Mouse (Mus musculus) kidney, postnatal 36 days (tissue): Measurements from ENCODE around the gene Adcy10.

ENCODE experiments used
- DNase-seq, 2 experiments: peaks; one replicate each; pipeline ENCODE4 v3.0.0; 2021 to 2022; ENCODE audit warnings: mixed read lengths in 2 of 2

The Adcy10 gene

DNA sequence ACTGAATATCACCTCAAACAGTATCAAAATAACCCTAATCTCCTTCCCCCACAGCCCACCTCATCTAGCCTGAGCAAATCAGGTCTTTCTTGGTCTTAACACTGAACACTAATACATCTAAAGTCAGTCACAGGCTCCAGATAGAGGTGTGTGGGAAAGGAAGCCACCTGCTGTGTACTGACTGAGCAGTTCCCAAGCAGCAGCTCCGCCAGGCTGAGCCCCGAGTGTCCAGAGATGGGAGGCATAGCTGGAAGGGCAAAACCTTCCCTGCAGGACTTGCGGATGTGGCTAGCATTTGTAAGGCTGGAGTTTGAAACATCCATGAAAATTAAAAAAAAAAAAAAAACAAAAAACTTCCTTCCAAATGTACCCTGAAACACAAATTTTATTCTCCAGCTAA is 120.1 kb downstream of the Adcy10 start:
- DNase-seq: no peak

DNA sequence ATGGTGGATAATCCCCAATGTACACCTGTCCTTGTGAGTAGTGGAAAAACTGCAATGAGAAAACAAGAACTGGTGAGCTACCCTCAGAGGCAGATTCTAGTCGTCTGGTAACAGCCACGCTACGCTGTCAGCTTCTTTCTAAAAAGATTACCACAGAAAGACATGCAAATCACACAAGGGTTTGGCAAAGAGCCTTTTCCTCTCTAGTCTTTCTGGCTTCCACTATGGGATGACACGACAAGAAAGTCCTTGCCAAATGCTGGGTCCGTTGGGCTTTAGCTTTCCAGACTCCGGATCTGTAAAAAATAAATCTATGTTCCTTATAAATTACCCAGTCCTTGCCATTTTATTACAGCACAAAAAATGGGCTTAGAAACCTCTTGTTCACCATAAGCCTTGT is 120.8 kb downstream of the Adcy10 start:
- no peak for DNase-seq

DNA sequence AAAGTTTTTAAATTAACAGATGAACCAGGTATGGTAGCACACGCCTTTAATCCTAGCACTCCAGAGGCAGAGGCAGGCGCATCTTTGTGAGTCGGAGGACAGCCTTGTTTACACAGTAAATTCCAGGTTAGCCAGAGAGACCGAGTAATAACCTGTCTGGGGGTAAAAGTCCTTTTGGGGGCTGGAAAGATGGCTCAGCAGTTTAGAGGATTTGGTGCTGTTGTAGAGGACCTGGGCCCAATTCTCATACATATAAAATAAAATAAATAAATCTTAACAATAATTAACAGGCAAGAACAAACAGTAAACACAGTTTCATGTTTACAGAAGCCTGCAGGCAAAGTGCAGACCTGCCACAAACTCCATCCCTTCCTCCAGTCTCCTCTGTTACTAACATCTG is 123.9 kb downstream of the Adcy10 start:
- no peak for DNase-seq

DNA sequence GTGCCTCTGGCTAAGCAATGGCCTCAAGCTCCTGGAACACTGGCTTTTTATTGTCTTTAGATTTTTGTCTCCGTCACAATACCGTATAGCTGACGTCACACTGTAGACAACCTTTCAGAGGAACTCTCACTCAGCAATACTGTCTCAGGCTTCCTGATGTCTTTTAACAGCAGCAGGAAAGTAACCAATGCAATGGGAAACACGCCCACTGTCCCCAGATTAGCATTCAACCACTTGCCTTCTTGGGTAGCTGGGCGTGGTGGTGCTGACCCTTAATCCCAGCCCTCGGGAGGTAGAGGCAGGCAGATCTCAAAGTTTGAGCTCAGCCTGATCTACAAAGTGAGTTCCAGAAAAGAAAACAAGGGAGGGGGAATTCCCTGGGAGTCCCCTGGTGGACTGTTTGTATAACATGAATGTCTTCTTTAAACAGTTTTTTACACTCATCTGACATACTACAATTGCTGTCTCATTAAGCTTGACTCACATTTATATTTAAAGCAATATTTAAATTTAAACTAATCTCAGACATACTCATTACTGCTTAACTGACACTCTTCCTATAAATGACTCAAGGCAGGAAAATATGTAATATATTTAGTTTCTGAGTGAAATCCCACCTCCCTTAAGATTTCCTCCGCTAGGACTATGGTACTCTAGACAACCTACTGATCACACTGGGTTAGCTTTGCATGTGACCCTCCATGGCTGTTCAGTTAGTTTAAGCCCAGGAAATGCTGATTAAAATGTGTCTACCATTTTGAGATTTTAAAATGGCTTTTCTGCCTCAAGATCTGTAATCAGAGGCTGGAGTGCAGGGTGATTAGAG is 124.7 kb downstream of the Adcy10 start:
- no peak for DNase-seq

DNA sequence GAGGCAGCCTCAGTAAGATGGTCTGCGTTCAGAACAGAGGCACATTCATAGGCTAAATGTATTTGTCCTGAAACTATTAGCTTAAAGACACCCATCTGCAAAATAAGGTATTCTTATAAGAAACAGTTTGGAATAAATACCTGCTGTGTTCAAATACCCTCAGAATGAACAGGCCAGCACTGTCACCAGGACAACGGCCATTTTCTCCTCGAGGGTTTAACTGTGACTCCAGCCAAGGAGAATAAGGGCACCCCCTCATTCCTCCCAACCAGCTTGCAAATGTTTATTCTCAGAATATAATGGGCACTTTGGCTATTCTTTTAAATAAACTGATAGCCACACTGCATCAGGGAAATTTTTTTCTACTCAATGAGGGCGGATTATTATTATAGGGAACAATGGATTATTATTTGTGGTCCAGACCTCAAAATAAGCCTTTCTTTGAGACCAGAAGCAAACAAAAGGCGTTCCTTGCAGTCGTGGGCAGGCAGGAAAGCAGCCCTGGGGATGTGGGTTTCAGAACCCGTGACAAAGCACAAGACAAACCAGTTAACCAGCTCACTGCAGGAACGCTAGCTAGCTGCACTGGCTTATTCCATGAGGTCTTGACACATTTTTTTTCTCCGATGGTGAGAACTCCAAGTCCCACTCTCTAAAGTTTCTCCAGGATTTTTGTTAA is 125.5 kb downstream of the Adcy10 start:
- DNase-seq: no peak

DNA sequence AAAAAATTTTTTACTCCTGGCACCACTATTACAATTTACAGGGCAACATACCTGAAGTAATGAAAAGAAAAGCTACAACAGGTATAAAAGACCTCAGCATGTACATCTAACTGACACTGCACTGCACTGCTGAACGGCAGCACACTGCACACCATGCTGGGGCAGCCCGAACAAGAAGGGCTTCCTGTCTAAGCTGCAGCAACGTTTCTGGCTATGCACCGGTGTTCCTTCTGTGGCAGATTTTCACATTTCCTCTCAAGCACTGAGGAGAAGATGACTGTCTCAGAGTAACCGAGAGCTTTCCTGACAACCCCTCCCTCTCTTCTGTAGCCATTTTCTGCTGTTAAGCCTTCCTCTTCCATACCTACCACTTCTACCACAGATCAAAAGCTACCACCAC is 127.7 kb downstream of the Adcy10 start:
- DNase-seq: no peak

DNA sequence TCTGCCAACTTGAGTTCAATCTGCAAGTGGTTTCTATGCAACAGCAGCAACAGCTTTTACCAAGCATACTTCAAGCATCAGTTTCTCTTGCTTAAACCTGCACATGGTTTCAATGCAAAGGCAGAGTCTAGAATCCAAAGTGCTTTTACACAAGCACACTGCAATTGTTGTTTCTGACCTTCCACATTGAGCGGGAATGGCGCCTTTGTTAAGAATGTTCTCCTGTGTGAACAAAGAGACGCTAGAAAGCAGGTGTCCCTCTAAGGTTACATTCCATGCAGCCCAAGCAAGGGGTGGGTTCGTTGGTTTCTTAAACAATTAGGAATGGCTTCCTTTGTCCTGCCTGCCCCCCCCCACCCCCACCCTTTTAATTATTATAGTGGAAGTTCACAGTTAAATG is 128.9 kb downstream of the Adcy10 start:
- no peak for DNase-seq

DNA sequence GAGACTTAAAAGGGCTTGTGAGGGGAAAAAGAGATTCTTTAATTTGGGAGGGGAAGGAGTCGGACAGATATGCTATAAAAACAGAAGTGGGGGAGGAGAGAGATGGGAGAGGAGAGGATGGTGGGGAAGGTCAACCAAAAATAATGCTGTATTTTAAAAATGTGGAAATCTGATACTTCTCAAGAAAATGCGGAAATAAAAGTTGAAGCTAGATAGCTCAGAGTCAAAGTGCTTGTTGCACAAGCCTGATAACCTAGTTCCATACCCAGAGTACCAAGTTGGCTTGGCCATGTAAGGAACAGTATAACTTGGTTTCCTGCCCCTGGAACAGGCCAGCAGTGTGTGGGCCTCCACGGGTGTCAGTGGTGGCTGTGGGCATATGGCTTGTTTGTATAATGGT is 129.8 kb downstream of the Adcy10 start:
- DNase-seq: no peak

DNA sequence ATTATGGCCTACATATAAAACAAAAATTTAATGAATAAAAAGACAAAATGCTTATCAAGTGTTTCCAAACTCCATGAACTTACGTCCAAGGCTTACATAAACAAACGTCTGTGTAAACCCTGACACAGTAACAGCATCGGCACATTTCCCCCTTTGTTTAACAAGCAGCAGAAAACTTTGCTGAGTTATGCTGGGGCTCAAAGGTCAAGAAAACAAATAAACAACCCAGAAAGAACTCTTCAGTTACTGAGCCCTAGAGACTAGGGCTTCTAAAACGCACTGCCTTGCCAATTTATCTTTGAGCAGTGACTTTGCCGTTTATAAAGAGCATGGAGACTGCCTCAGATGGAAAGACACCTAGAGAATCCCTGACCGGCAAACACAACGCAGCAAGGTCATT is 131.7 kb downstream of the Adcy10 start:
- DNase-seq: peak in 1 of 2 experiments; percentile 58

DNA sequence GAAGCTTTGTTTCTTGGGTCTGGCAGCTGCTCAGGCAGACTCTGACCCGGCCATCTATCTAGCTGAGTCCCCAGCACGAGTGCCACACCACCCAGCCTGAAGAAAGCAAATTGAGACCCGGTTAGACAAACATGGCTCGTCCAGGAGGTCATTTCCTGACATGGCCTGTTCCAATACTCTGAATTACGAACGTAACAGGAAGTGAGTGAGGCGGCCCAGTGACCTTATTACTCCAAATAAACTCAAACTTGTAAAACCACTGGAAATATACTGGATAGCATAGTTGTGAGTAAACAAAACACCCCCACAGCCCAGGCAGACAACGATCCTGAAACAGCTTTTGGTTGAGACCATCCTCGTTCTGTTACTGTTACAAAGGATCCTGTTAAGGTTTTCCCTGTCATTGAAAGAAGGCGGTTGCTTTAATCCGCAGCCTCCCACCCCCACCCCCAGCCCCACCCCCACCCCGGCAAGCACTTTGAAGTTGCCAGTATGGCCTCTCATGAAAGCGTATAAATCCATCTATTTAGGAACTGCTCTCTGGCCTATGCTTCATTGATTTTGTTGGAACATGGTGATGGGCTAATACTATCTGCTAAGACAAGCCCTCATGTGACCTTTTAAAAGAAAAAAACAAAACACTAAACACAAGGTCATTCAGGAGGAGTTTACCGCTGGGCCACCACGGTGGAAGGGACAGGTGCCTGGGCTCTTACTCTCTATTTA is 132.3 kb downstream of the Adcy10 start:
- peak; percentile 73 to 85 for DNase-seq

DNA sequence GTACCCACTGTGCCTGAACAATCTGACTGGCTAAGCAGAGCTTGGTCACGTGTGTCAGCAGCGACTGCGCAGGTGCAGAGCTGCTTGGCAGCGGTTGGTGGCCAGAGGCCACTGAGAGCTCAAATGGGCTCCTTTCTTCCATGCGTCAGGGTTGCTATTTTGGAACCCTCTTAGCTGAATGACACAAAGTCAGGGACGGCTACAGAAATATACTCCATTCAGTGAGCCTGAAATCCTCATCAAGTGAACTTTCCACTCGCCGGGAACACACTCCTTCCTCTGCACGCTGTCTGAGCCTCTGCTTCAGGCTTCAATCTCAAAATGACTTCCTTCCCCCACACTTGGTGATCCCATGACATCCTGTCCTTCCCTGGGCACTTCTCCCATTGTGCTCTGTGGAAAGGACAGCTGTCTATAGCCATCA is 133.2 kb downstream of the Adcy10 start:
- DNase-seq: peak; percentile 56 to 64

DNA sequence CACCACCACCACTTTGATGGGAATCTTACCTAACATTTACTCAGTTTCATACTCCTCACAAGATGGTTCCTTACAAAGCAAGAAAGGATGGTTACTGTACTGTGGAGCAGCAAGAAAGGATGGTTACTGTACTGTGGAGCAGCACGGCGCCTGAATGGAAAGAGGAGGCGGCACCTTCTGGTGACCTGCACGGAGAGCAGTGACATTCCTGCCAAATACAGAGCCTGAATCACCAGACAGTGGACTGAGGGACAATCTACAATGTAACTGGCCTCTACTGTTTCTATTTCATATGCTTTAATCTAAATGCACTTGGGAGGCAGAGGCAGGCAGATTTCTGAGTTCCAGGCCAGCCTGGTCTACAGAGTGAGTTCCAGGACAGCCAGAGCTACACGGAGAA is 140.1 kb downstream of the Adcy10 start:
- no peak for DNase-seq

DNA sequence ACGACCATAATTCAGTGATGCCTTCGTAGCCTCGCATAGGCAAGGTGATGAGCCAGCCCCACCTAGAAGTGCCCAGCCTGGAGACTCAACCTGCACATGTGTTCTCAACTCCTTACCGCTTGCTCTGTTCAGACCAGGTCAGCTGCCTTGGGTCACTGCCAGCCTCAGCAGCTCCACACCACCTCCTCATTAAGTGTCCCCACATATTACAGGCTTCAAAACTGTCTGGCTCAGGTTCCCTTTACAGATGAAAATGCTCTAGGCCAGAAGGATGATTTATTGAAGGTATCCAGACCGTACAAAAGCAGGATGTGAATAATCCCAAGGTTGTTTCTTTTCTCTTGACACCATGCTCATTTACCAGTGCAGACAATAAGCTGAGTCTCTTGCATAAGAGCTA is 140.9 kb downstream of the Adcy10 start:
- DNase-seq: peak; percentile 52 to 68
